Mouse (Mus musculus) forebrain, embryonic 16.5 days (tissue): Measurements from ENCODE around the gene Ate1. TPM values are rescaled to one million over a fixed set of nuclear protein-coding genes. Genes with fewer than 3 reads are reported as not detected.

Source experiments
- ATAC-seq: fragments of 200-750 bp; cut with Nextera tagmentation; 2 replicates; pipeline ENCODE4 v1.8.0; 2017; ENCODE audit warnings: mild to moderate bottlenecking, moderate library complexity
- H3K27ac ChIP-seq: fragments of 300-500 bp; sonication (generic); 2 replicates; pipeline ENCODE4 v1.5.1; 2014; ENCODE audit warnings: low read length, control low read depth
- H3K27me3 ChIP-seq: fragments of 300-500 bp; sonication (generic); replicated peaks from 2 replicates; pipeline ENCODE4 v1.6.1; 2014; ENCODE audit warnings: low read length; ENCODE audit not compliant: control insufficient read depth, insufficient read depth
- H3K36me3 ChIP-seq: fragments of 300-500 bp; sonication (generic); 2 replicates; pipeline ENCODE4 v1.6.1; 2014; ENCODE audit not compliant: control insufficient read depth, insufficient read depth
- H3K4me1 ChIP-seq: fragments of 300-500 bp; sonication (generic); replicated peaks from 2 replicates; pipeline ENCODE4 v1.6.1; 2014; ENCODE audit warnings: low read length; ENCODE audit not compliant: control insufficient read depth, insufficient read depth
- H3K4me2 ChIP-seq: fragments of 300-500 bp; sonication (generic); 2 replicates; pipeline ENCODE4 v1.6.1; 2014; ENCODE audit warnings: mild to moderate bottlenecking, low read length, control low read depth
- H3K4me3 ChIP-seq: fragments of 300-500 bp; sonication (generic); replicated peaks from 2 replicates; pipeline ENCODE4 v1.5.1; 2014; ENCODE audit warnings: mild to moderate bottlenecking, low read length, control low read depth
- H3K9ac ChIP-seq: fragments of 300-500 bp; sonication (generic); replicated peaks from 2 replicates; pipeline ENCODE4 v1.6.1; 2014; ENCODE audit warnings: low read depth, low read length, control low read depth
- H3K9me3 ChIP-seq: fragments of 300-500 bp; sonication (generic); 2 replicates; pipeline ENCODE4 v1.6.1; 2016; ENCODE audit warnings: low read length; ENCODE audit not compliant: control insufficient read depth
- WGBS: fragments of 180-500 bp; shearing (Covaris S2); extraction: QIAGEN DNeasy Blood & Tissue Kit; methylation state at CpG from one replicate; pipeline ENCODE4 v1.1.7; 2014; 5-methylcytosine and 5-hydroxymethylcytosine counted together
- polyA plus RNA-seq: library from polyadenylated mRNA; unstranded; fragments of >200 nt; fragmentation: Nextera tagmentation; extraction: Ambion mirVana; gene quantifications from 2 replicates; pipeline ENCODE4 v1.2.1, GENCODE M21; 2015

The Ate1 gene
- polyA plus RNA-seq, 1 experiment from 2014 or later = 95.4 TPM

DNA sequence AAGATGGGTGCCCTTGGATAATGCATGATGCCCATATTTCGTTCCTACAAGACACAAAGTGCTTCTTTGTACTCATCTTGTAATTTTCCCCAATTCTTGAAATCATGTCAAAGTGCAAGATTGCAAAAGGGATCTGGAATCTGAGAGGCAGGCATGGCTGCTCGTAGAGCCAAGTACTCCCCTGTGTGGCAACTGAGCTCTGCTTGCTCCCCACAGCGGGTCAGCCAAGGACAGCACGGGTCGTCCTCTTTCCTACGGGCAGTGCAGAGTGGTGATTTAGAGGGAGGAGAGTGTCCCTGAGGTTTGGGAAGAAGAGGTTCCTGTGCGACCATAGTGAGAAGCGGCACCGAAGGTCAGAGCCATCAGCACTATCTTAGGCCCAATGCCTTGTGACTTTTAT is 145.9 kb downstream of the Ate1 start:
- no peak overlapping the region for H3K4me2 ChIP-seq
- H3K9me3 ChIP-seq = no peaks in the 10 kb centered on the region; the same call in 1 of the 2 replicates
- H3K9ac ChIP-seq = no peak overlapping the region
- H3K4me1 ChIP-seq = peaks cover 4% of the 10 kb centered on the region
- ATAC-seq = no peak
- WGBS = 90% methylated on average over 9 of the region's 9 CpGs
- no peak overlapping the region for H3K27ac ChIP-seq
- no peak overlapping the region for H3K4me3 ChIP-seq
- H3K36me3 ChIP-seq = no peaks in the 10 kb centered on the region
- peaks cover 4% of the 10 kb centered on the region; the same call in 1 of the 2 replicates for H3K27me3 ChIP-seq

DNA sequence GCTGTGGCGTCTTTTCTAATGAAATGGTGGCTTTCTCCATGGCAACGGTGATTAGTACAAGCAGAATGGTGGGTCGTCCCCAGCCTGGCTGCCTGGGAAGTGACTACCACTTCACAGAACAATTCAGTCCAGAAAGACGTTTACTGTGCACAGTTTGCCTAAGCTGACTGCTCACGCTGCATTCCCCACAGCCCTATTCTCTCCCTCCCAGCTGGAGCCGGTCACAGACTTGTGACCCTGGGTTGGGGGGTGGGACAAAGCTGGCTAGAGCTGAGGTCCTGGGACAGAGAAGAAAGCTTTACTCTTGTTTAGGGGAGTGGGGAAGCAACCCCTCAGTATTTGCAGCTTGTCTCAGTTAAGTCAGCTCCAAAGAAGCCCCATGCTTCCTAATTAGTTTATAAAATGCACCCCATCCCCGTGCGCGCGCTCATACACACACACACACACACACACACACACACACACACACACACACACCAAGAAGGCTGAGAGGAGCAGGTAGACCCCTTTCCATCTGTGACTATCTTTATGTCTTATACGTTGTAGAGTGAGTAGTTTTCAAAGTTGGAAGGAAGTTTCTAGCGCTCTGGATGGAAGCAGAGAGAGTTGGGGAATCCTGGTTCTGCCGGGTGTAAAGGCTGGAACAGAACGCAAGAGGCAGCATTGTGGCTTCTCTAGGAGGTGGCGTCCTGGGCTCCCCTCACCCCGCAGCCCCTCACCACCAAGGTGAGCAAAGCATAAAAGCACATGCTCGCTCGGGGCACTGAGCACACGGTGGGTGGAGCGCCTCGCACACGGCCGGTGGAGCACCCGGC is 151.1 kb downstream of the Ate1 start:
- peaks cover 3% of the 10 kb centered on the region for H3K9me3 ChIP-seq
- 7% methylated on average over 24 of the region's 24 CpGs for WGBS
- no peaks in the 10 kb centered on the region for H3K36me3 ChIP-seq
- H3K27ac ChIP-seq = no peak overlapping the region
- no peak overlapping the region for H3K9ac ChIP-seq
- H3K4me2 ChIP-seq = peak overlapping the region; percentile 39
- H3K4me1 ChIP-seq = peaks cover 23% of the 10 kb centered on the region
- no peak overlapping the region; the same call in 1 of the 2 replicates for H3K4me3 ChIP-seq
- peaks cover 4% of the 10 kb centered on the region; the same call in 1 of the 2 replicates for H3K27me3 ChIP-seq
- peak; percentile 51; the same call in 1 of the 2 replicates for ATAC-seq

DNA sequence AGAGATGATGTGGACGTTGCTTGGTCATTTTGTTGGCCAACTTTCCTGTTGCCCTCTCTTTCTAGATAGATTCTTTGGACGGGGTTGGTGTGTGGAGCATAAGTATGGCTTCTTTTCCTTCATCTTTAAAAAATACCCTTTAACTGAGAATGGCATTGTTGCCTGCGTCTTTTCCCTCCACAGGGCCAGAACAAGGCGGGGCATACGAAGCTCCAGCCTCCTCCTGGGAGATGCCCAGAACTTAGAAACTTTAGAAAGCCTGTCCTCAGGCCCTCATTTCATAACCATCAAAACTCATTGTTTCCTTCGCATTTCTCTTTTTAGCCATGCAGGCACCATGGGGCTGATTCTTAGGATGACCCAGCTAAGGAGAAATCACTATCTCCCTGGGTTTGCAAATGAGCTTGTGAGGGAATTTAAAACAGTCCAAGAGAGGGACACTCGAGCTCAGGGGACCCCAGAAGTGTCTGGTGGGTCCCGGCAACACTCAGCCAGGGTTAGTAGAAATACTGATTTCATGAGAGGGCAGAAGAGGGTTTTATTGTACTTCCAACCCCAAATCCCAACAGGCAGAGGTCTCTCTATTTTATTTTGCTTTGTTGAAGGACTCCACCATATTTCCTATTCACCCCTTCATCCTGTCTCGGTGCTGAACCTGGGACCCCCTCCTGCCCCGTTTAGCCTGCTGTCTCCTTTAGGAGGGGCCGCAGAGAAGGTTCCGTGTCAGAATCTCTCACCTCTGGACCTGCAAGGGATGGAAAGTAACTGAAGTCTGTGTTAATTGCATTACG is 151.9 kb downstream of the Ate1 start:
- 8% methylated on average over 13 of the region's 13 CpGs for WGBS
- H3K4me3 ChIP-seq = no peak overlapping the region; the same call in 1 of the 2 replicates

DNA sequence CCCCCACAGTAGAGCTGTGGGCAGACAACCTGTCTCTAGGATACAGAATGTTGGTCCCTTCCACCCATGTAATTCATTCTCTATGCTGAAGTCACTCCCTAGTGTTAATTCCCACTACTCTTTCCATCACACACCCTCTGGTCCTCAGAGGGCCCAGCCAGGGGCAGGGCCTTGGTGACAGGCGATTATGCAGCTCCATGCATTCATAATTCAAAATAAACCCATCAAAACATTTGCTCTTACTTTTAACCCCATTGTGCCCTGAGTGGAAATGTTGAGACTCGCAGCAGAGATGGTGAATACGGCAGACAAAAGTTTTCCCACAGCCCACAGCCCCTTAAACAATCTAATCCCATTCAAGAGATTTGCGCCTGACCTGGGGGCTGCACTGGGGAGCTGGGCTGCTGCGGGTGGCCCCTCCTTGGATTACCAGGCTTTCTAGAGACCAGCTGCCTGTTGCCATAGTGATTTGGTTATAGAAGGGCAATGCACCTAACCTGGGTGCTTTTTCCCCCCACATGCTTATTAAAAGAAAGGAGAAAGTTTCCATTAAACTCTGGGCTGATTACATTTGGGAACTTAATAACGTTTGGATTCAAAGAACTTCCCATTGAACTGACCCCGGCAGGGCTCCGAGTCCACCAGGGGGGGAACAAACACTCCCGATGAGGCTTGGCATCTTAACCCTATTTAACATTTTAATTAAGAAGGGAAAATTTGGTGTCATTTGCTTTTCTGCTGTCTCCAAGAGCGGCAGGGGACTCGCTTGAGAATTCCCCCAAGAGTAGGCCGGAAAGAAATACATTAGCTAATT is 152.7 kb downstream of the Ate1 start:
- Histone ChIP-seq H3K4me1 (peaks cover 23% of the 10 kb centered on the region), H3K9me3 (peaks cover 3% of the 10 kb centered on the region), H3K4me3 (no peak overlapping the region), H3K27me3 (peaks cover 4% of the 10 kb centered on the region; the same call in 1 of the 2 replicates), H3K4me2 (no peak overlapping the region), H3K9ac (no peak overlapping the region), H3K36me3 (no peaks in the 10 kb centered on the region), H3K27ac (no peak overlapping the region)
- peak; percentile 64 for ATAC-seq
- WGBS = 6% methylated on average over 12 of the region's 12 CpGs

More for the DNA sequence above, 151.9 kb downstream of the Ate1 start:
- no peak for ATAC-seq
- Histone ChIP-seq H3K9ac (no peak overlapping the region), H3K27ac (no peak overlapping the region), H3K4me1 (peaks cover 23% of the 10 kb centered on the region), H3K36me3 (no peaks in the 10 kb centered on the region), H3K9me3 (peaks cover 3% of the 10 kb centered on the region), H3K4me2 (peak overlapping the region; percentile 39), H3K27me3 (peaks cover 4% of the 10 kb centered on the region; the same call in 1 of the 2 replicates)

DNA sequence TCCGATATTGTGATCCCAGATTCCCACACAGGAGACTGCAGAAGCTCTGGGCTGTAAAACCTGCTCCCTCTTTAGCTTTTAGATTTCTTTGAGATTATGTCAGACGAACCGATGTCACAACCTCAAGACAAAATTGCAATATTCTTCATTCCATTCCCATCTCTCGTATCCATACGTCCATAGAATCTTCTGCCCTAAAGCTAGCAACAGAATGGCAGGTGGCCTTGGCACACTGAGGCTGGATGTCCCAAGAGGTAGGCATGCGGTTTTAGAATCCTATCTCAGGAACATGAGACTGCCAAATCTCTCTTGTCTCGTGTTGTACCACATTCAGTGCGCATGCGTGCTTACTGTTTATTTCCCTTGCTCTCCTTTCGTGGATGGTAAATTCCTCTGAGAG is 154.5 kb downstream of the Ate1 start:
- Histone ChIP-seq H3K9ac (no peak overlapping the region), H3K36me3 (no peaks in the 10 kb centered on the region), H3K4me2 (no peak overlapping the region), H3K4me3 (no peak overlapping the region), H3K27me3 (peaks cover 4% of the 10 kb centered on the region; the same call in 1 of the 2 replicates), H3K9me3 (peaks cover 3% of the 10 kb centered on the region; the same call in 1 of the 2 replicates), H3K4me1 (peaks cover 23% of the 10 kb centered on the region), H3K27ac (no peak overlapping the region)
- no peak for ATAC-seq
- WGBS = 96% methylated on average over 10 of the region's 10 CpGs

Other genes starting within 250 kb of the Ate1 start
- 92.2 and 104 TPM in 2 replicates for gene Nsmce4a, start 52.7 kb upstream of the Ate1 start, polyA plus RNA-seq
- 53.3 and 59.0 TPM in 2 replicates for gene Tacc2, start 57.1 kb upstream of the Ate1 start, polyA plus RNA-seq